Mouse (Mus musculus) gastrocnemius, postnatal 10 days (tissue): Measurements from ENCODE around the gene Kcnmb4. TPM values are rescaled to one million over a fixed set of nuclear protein-coding genes. Genes with fewer than 3 reads are reported as not detected.

Source experiments
- DNase-seq: peaks from one replicate; pipeline ENCODE4 v3.0.0; 2021; ENCODE audit warnings: mixed read lengths
- long read RNA-seq, 2 experiments: library from polyadenylated mRNA; stranded (forward); transcript quantifications; one replicate each; pipeline ENCODE4 v2.0.0; 2021
- total RNA-seq, 2 experiments: library from RNA; stranded (reverse); gene quantifications; 2 replicates each; pipeline ENCODE4 v1.2.3; 2021

Kcnmb4 gene
- total RNA-seq, result 1 to 10 TPM; 1.7 to 1.8 TPM
- long read RNA-seq, experiment 1, partial matches to known transcripts, result 0 of 2 reads
- long read RNA-seq, experiment 1, other reads (novel, unspliced or antisense), result 0 of 2 reads
- long read RNA-seq, experiment 2, partial matches to known transcripts, result 0 of 1 reads
- long read RNA-seq, experiment 2, other reads (novel, unspliced or antisense), result 0 of 1 reads

GRCm38 (mm10) chr10:116473759-116474549 lies at the start of gene Kcnmb4:
TSS of gene Kcnmb4 (minus strand) at chr10:116473878.
- DNase-seq, result peak; percentile 31

GRCm38 (mm10) chr10:116519588-116519987 lies 45.9 kb upstream of the Kcnmb4 start:
- DNase-seq, result no peak

- no peak for DNase-seq
Observed at GRCm38 (mm10) chr10:116515590-116515989, 41.9 kb upstream of the Kcnmb4 start.

GRCm38 (mm10) chr10:116515158-116515557 lies 41.5 kb upstream of the Kcnmb4 start:
- no peak for DNase-seq

GRCm38 (mm10) chr10:116513254-116513635 lies 39.6 kb upstream of the Kcnmb4 start:
- DNase-seq, result no peak

- DNase-seq, result no peak
Observed at GRCm38 (mm10) chr10:116512521-116513253, 39.0 kb upstream of the Kcnmb4 start.

GRCm38 (mm10) chr10:116505303-116506014 lies 31.8 kb upstream of the Kcnmb4 start:
- DNase-seq, result no peak

- DNase-seq, result no peak
Observed at GRCm38 (mm10) chr10:116492768-116493167, 19.1 kb upstream of the Kcnmb4 start.

GRCm38 (mm10) chr10:116486895-116487747 lies 13.4 kb upstream of the Kcnmb4 start:
- no peak for DNase-seq

GRCm38 (mm10) chr10:116481917-116482316 lies 8.2 kb upstream of the Kcnmb4 start:
- DNase-seq, result no peak

GRCm38 (mm10) chr10:116480988-116481387 lies 7.3 kb upstream of the Kcnmb4 start:
- no peak for DNase-seq

GRCm38 (mm10) chr10:116476559-116476958 lies 2.9 kb upstream of the Kcnmb4 start:
- DNase-seq, result no peak

GRCm38 (mm10) chr10:116475725-116476124 lies 2.0 kb upstream of the Kcnmb4 start:
- no peak for DNase-seq

- peak; percentile 19 for DNase-seq
Observed at GRCm38 (mm10) chr10:116473071-116473758, 463 bp downstream of the Kcnmb4 start.

GRCm38 (mm10) chr10:116472579-116472978 lies 1.1 kb downstream of the Kcnmb4 start:
- DNase-seq, result no peak

- DNase-seq, result no peak
Observed at GRCm38 (mm10) chr10:116470306-116470925, 3.3 kb downstream of the Kcnmb4 start.

- DNase-seq, result no peak
Observed at GRCm38 (mm10) chr10:116468094-116468493, 5.6 kb downstream of the Kcnmb4 start.

GRCm38 (mm10) chr10:116463753-116464345 lies 9.8 kb downstream of the Kcnmb4 start:
- DNase-seq, result no peak

- DNase-seq, result no peak
Observed at GRCm38 (mm10) chr10:116461443-116461842, 12.2 kb downstream of the Kcnmb4 start.

GRCm38 (mm10) chr10:116458786-116459185 lies 14.9 kb downstream of the Kcnmb4 start:
- no peak for DNase-seq
